20 mouse cellular contexts compared by ENCODE assay signal in genomic region chr9:45235668-45236227, GRCm38 (mm10). TPM values are rescaled to one million over a fixed set of nuclear protein-coding genes. Genes with fewer than 3 reads are reported as not detected.
A peak's percentile ranks its signal among the peaks of the same experiment; 100 is the strongest.
DNase-seq lines count a peak whose midpoint lies in the region; ATAC-seq and TF ChIP-seq lines count a peak whose summit lies in the region.
"Had no signal": no experiment of that assay in that cellular context is flagged by ENCODE, and none has a peak within 500 bp of the region (broad histone marks: within the 10 kb centered on the region; RNA-seq: fewer than 3 reads in every experiment).

No protein-coding gene starts in this region.

- no peaks in the 10 kb centered on the region for H3K27me3 ChIP-seq in kidney, embryonic 15.5 days
- no peaks in the 10 kb centered on the region for H3K27me3 ChIP-seq in spleen, adult 2 months (ENCODE audit: control insufficient read depth, insufficient read depth, low read length)
- H3K27me3 ChIP-seq in forebrain, embryonic 11.5 days (ENCODE audit: control insufficient read depth, insufficient read depth, low read length) = no peaks in the 10 kb centered on the region
- H3K27me3 ChIP-seq: forebrain, embryonic 13.5 days; liver, embryonic 13.5 days; midbrain, embryonic 12.5 days had no signal

- WGBS in kidney, embryonic 15.5 days = 41% methylated on average over 6 of the region's 6 CpGs
- 17% methylated on average over 6 of the region's 6 CpGs for WGBS in spleen, adult 2 months
- 88% methylated on average over 6 of the region's 6 CpGs for WGBS in forebrain, embryonic 11.5 days

- no peak overlapping the region for H3K9ac ChIP-seq in kidney, embryonic 15.5 days
- no peak overlapping the region for H3K9ac ChIP-seq in forebrain, embryonic 11.5 days (ENCODE audit: low read length)
- H3K9ac ChIP-seq: forebrain, embryonic 13.5 days; liver, embryonic 13.5 days; midbrain, embryonic 12.5 days had no signal

- DNase-seq in kidney, adult 18-20 months = no peak
- peak in 1 of 2 experiments; percentile 34 for DNase-seq in spleen, adult 2 months (ENCODE audit: low read depth in 1 of 2, low spot score in 2 of 2)
- no peak for DNase-seq in spleen, postnatal 14 days (ENCODE audit: low spot score in 2 of 2)
- peak; percentile 61 for DNase-seq in naive thymus-derived CD4-positive, alpha-beta T cell, adult 2 months (ENCODE audit: low read depth)
- no peak for DNase-seq in forebrain, embryonic 11.5 days (ENCODE audit: low spot score)
- no peak for DNase-seq in heart, adult 18-20 months
- DNase-seq: adrenal gland, postnatal 25 days; cerebellum, adult 18-20 months; gastrocnemius, adult 2 months; heart, postnatal 14 days; kidney, postnatal 14 days; liver, embryonic 13.5 days had no signal

- H3K4me2 ChIP-seq in kidney, embryonic 15.5 days = no peak overlapping the region
- no peak overlapping the region for H3K4me2 ChIP-seq in forebrain, embryonic 11.5 days (ENCODE audit: low read depth, low read length, severe bottlenecking)
- H3K4me2 ChIP-seq: forebrain, embryonic 13.5 days; liver, embryonic 13.5 days; midbrain, embryonic 12.5 days had no signal

- ATAC-seq in kidney, embryonic 15.5 days (replicated peaks; ENCODE audit: low FRiP score) = no peak
- ATAC-seq in forebrain, embryonic 11.5 days (replicated peaks; ENCODE audit: low FRiP score) = no peak
- ATAC-seq: forebrain, embryonic 13.5 days; hindbrain, embryonic 16.5 days had no signal

- H3K36me3 ChIP-seq in kidney, embryonic 15.5 days = no peaks in the 10 kb centered on the region
- no peaks in the 10 kb centered on the region for H3K36me3 ChIP-seq in spleen, adult 2 months (ENCODE audit: control insufficient read depth, insufficient read depth, low read length)
- H3K36me3 ChIP-seq in forebrain, embryonic 11.5 days (ENCODE audit: control insufficient read depth, insufficient read depth, low read length) = no peaks in the 10 kb centered on the region
- H3K36me3 ChIP-seq: G1E; liver, embryonic 13.5 days; midbrain, embryonic 12.5 days had no signal

- TF ChIP-seq POLR2A in spleen, adult 2 months (IDR thresholded peaks at IDR 0.05; ENCODE audit: low read depth, low read length) = no peak
- TF ChIP-seq POLR2A in bone marrow macrophage, adult 2 months (IDR thresholded peaks at IDR 0.05; ENCODE audit: borderline replicate concordance, low read depth, low read length) = no peak

- TF ChIP-seq CTCF in spleen, adult 2 months (IDR thresholded peaks at IDR 0.05; ENCODE audit: extremely low read depth, insufficient read depth, insufficient read length, insufficient replicate concordance) = no peak
- TF ChIP-seq CTCF in bone marrow macrophage, adult 2 months (IDR thresholded peaks at IDR 0.05; ENCODE audit: low read depth, low read length) = no peak

- no peaks in the 10 kb centered on the region for H3K9me3 ChIP-seq in kidney, embryonic 15.5 days (replicated peaks)
- H3K9me3 ChIP-seq in forebrain, embryonic 11.5 days (ENCODE audit: control insufficient read depth, low read length) = no peaks in the 10 kb centered on the region
- H3K9me3 ChIP-seq: forebrain, embryonic 13.5 days; G1E; liver, embryonic 13.5 days; midbrain, embryonic 12.5 days had no signal

- no peak overlapping the region for H3K4me3 ChIP-seq in kidney, embryonic 15.5 days (replicated peaks)
- H3K4me3 ChIP-seq in spleen, adult 2 months (ENCODE audit: extremely low read depth, insufficient read depth, insufficient read length) = no peak overlapping the region
- H3K4me3 ChIP-seq in bone marrow macrophage, adult 2 months (ENCODE audit: insufficient read depth, low read length) = no peak overlapping the region
- H3K4me3 ChIP-seq in forebrain, embryonic 11.5 days (ENCODE audit: low read depth, low read length) = no peak overlapping the region
- H3K4me3 ChIP-seq: forebrain, embryonic 13.5 days; gastrocnemius, adult 2 months; liver, embryonic 13.5 days; midbrain, embryonic 12.5 days had no signal

- H3K27ac ChIP-seq in kidney, embryonic 15.5 days = peak overlapping the region; percentile 32; the same call in 1 of the 2 replicates
- H3K27ac ChIP-seq in spleen, adult 2 months (ENCODE audit: insufficient read depth, low read length) = peak overlapping the region; percentile 88
- H3K27ac ChIP-seq in bone marrow macrophage, adult 2 months (ENCODE audit: insufficient read depth, low read depth, low read length) = peak overlapping the region; percentile 65
- H3K27ac ChIP-seq in forebrain, embryonic 11.5 days (ENCODE audit: low read depth, low read length) = no peak overlapping the region
- H3K27ac ChIP-seq: forebrain, embryonic 13.5 days; gastrocnemius, adult 2 months; liver, embryonic 13.5 days; midbrain, embryonic 12.5 days had no signal

- H3K4me1 ChIP-seq in kidney, embryonic 15.5 days = peaks cover 6% of the 10 kb centered on the region
- peaks cover 28% of the 10 kb centered on the region for H3K4me1 ChIP-seq in spleen, adult 2 months (ENCODE audit: control insufficient read depth, insufficient read depth, insufficient read length)
- peaks cover 34% of the 10 kb centered on the region for H3K4me1 ChIP-seq in bone marrow macrophage, adult 2 months (ENCODE audit: control insufficient read depth, insufficient read depth, low read length)
- no peaks in the 10 kb centered on the region for H3K4me1 ChIP-seq in forebrain, embryonic 11.5 days (replicated peaks; ENCODE audit: control insufficient read depth, insufficient read depth, low read length)
- H3K4me1 ChIP-seq: forebrain, embryonic 13.5 days had no signal

RNA-seq across cellular contexts. Expression of gene Tmprss4, which starts 31.9 kb away (rescaled TPM):
- 0.27 and 1.4 TPM in 2 replicates for polyA plus RNA-seq in kidney, embryonic 15.5 days (2015; fragmentation: Nextera tagmentation; extraction: Ambion mirVana)
- 0.33 and 0.52 TPM in 2 replicates for polyA plus RNA-seq in spleen, adult 2 months (2012; rRNA removed)
- 2.0 and 2.2 TPM in 2 replicates for polyA plus RNA-seq in bone marrow macrophage, adult 2 months (2012; ENCODE audit: insufficient read depth, insufficient read length, missing spikeins)
- not detected in 2 replicates for polyA plus RNA-seq in forebrain, embryonic 11.5 days (2014; fragmentation: Nextera tagmentation; extraction: Ambion mirVana)
- under 1 TPM in 1 of 2 experiments, not detected in 1; 0.13 TPM for total RNA-seq in heart, adult 18-20 months (2021)
- total RNA-seq: adrenal gland, postnatal 25 days; gastrocnemius, adult 2 months; heart, adult 8-10 months; layer of hippocampus, postnatal 14 days had no signal
- polyA plus RNA-seq: forebrain, embryonic 13.5 days; G1E; hindbrain, embryonic 16.5 days; midbrain, embryonic 12.5 days had no signal

RNA-seq across cellular contexts. Expression of gene Il10ra, which starts 33.2 kb away (rescaled TPM):
- polyA plus RNA-seq in kidney, embryonic 15.5 days (2015; fragmentation: Nextera tagmentation; extraction: Ambion mirVana) = 0.77 and 1.2 TPM in 2 replicates
- polyA plus RNA-seq in spleen, adult 2 months (2012; rRNA removed) = 60.6 and 65.1 TPM in 2 replicates
- polyA plus RNA-seq in bone marrow macrophage, adult 2 months (2012; ENCODE audit: insufficient read depth, insufficient read length, missing spikeins) = 195 and 197 TPM in 2 replicates
- polyA plus RNA-seq in forebrain, embryonic 11.5 days (2014; fragmentation: Nextera tagmentation; extraction: Ambion mirVana) = 0.45 and 0.79 TPM in 2 replicates
- total RNA-seq in heart, adult 18-20 months (2021) = 1 to 10 TPM; 1.9 to 2.5 TPM

RNA-seq across cellular contexts. Expression of gene BC049352, which starts 53.9 kb away (rescaled TPM):
- polyA plus RNA-seq in kidney, embryonic 15.5 days (2015; fragmentation: Nextera tagmentation; extraction: Ambion mirVana) = not detected in 2 replicates
- 0.37 and 0.45 TPM in 2 replicates for polyA plus RNA-seq in spleen, adult 2 months (2012; rRNA removed)
- 2.6 and 3.7 TPM in 2 replicates for polyA plus RNA-seq in bone marrow macrophage, adult 2 months (2012; ENCODE audit: insufficient read depth, insufficient read length, missing spikeins)
- not detected in 2 replicates for polyA plus RNA-seq in forebrain, embryonic 11.5 days (2014; fragmentation: Nextera tagmentation; extraction: Ambion mirVana)
- total RNA-seq in heart, adult 18-20 months (2021) = under 1 TPM in 1 of 2 experiments, not detected in 1; 0.41 TPM
- total RNA-seq: adrenal gland, postnatal 25 days; heart, adult 8-10 months; heart, postnatal 14 days had no signal
- polyA plus RNA-seq: forebrain, embryonic 13.5 days; G1E; hindbrain, embryonic 16.5 days; midbrain, embryonic 12.5 days had no signal

Comparison
In these comparisons a context has a peak if more than half of its experiments do, and no peak if none do; other contexts are left out.
1. RNA of gene Il10ra, which starts 33.2 kb away (polyA plus RNA-seq): 195 to 197 TPM in bone marrow macrophage, adult 2 months and 60.6 to 65.1 TPM in spleen, adult 2 months; 0.77 to 1.2 TPM in kidney, embryonic 15.5 days and 0.45 to 0.79 TPM in forebrain, embryonic 11.5 days; every median in the first group is over 10 times any median in the second.